Mouse (Mus musculus): ENCODE data around the gene Dhcr24.

Gene Dhcr24

DNA sequence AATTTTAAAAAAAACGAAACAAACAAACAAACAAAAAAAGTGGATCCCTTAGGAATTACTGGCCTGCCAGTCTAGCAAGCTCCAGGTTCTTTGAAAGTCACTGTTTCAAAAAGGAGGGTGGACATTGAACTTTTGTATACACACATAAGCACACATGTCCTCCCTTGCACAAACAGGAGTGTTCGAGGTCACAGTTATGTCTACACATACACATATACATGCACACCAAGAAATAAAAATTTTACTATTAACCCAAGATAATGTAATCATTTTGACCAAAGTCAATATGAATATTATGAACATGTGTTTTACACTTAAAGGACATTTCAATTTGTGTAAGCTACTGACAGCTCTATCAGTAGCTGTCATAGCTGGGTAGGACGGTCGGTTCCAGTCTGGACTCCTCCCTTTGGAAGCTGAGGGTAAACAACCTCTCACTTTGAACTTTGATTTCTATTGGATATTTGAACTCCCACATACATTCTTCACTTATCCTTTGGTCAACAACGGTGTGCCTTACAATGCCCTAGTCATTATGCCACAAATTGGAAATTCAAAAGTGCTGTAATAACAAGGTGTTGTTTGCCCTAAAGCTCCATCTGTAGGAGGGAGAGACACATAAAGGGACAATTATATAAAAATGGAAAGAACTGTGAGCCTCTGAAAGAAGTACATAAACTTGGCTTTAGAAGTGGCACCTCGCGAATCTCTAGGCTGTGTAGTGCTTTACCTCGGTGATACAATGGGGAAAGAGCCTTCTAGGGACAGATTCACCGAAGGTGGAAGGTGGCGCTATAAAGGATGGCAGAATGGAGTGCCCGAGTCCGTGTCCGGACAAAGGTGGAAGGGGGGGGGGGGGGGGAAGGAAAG is 1.3 kb upstream of the Dhcr24 start:
- no peak for DNase-seq (ENCODE audit: extremely low read depth, low read depth, low spot score)

DNA sequence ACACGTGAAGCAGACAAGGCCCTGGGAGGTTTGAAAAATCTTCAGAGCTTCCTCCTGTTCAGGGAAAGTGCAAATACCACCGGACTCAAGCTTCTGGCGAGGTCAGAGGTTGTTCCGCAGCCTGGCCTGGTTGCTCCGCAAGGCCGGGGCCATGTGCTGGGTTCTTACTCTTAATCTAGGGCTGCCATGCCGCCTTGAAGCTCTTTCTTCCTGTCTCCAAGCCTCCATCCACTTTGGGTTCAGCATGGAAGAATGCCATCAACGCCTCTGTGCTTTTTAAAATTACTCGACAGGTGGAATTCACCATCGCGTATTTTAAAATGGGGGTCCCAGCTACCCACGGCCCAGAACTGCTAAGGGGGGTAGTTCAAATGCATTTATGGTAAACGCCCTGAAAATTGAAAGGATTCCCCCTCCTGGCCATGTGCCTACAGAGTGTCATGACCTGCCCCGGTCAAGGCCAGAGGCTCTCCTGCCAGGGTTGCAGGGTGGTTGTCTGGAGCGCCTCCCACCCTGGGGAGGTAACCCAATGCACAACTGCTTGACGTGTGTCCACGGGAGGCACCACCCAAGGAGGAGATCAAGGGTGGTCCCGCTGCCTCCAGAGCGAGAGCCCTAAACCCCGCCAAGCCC is 509 bp upstream of the Dhcr24 start:
- DNase-seq (ENCODE audit: extremely low read depth, low read depth, low spot score): no peak

DNA sequence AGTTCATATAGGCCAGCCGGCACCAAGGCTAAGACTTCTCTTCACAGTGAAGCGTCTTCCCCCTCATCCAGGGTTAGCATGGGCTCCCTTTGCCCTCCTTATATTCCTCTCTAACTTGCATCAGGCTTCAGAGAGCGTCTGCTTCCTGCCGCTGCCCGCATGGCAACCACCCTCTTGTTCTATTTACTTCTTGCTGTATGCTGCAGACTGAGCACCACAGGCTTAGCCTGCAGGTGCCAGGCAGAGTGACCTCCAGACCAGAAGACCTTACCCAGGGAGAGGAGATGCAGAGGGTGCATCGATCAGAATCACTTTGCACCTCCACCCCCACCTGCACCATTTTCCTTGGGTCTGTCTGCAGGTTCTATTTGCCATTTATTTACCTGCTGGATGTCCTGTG is 1.2 kb downstream of the Dhcr24 start:
- no peak for DNase-seq (ENCODE audit: extremely low read depth, low read depth, low spot score)

DNA sequence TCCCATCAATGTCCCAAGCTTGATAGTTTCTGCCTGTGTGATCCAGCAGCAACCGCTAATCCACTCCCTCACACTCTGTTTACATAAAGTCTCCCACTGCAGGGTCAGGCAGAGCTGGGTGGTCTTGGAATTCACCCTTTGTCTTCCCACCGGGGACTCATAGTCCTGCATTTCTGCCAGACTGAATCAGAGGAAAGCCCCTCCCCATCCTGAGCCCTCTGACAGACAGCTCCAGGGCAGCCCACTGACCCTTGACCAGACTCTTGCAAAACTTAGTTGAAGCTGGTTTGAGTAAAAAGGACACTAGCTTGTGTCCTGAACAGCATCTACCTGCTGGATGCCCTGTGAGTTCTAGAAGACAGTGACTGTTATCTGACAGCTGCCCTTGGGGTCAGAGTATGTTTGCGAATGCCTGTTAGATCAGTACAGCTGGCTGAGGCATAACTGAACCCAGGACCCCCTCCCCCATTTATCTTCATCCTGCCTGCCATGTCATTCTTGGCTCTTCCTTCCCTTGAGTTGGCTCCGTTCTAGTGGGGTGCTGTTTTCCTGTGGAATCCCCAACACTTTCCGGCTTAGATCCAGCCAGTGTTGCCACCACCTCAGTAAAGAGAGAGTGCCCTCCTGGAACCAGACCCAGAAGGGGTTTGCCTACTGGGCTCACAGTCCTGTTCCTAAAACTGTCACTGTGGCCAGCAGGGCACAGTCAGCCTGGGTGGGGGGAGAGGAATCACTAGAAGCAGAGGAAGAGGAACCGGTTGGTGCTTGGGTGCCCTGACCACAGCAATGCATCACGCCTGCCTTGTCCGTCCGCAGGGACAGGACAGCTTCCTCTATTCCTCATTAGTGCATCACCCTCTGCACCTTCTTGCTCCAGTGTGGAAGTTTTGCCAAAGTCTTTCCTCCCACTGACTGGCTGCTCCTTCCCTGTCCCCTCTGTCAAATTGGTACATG is 2.3 kb downstream of the Dhcr24 start:
- no peak for DNase-seq (ENCODE audit: extremely low read depth, low read depth, low spot score)

DNA sequence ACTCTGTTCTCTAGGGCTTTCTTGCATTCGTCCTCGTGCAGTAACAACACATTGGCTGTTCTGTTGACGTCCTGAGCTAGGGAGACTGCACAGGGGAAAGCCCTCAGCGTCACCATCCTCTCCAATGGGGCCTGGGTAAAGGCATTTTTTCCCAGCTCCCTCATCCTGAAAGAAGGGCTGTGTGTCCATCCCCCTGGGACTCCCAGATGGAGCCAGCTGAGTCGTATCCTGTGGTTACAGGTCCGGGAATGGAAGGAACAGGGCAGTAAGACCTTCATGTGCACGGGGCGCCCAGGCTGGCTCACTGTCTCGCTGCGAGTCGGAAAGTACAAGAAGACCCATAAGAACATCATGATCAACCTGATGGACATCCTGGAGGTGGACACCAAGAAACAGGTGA is 3.3 kb downstream of the Dhcr24 start:
- DNase-seq (ENCODE audit: extremely low read depth, low read depth, low spot score): no peak

DNA sequence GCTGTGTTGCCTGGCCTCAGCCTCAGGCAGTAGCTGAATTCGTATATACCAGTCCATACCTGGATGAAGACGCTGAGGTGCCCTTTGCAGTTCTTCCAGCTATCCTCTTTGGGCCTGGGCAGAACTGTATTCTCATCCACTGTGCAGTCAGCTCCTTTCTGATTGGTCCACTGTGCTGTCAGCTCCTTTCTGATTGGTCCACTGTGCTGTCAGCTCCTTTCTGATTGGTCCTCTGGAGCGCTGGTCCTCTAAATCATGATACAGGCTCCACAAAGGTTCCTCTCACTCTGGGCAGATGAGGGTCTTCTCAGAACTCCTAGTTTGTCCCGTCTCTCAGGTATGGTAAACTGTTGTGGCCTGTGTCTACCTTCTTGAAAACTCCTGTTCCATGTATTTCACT is 8.8 kb downstream of the Dhcr24 start:
- DNase-seq (ENCODE audit: extremely low read depth, low read depth, low spot score): no peak

DNA sequence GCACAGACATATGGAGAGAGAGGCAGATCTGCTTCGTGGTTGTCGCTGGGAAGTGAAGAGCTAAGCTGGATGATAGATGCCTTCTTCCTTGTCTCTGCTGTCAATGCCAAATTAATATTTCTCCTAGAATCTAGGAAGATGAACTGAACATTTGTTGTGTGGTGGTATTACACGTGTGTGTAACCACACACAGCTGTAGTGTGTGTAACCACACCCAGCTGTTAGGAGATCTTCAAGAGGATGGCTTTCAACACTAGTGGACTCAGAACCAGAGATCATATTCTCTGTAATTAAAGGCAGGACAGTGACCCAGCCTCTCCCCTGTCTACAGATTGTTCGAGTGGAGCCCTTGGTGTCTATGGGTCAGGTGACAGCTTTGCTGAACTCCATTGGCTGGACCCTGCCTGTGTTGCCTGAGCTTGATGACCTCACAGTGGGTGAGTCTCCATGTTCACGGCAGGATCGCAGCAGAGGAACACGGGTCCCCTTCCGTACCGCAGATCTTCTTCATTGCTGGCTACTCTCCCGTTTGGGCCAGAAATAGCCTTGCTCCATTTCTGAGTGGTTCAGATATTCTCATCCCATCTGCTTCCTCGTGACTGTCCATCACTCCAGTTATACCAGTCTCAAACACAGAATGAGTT is 10.4 kb downstream of the Dhcr24 start:
- DNase-seq (ENCODE audit: extremely low read depth, low read depth, low spot score): no peak

DNA sequence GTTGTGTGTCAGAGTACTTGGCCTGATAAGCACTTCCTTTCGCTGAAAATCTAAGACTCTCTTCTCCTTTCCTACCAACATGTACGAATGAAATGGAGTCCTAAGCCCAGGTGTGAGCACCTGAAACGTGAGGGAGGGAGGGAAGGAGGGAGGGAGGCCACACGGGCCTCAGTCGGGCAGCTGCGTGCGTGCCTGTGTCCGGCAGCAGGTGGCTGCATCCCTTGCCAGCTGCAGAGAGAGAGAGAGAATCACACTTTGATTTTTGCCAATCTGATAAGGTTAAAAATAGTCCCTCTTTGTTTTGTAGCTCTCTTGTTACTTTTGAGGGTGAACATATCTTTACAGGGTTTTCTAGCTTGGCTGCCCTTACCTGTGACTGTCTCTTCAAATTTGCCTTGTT is 14.2 kb downstream of the Dhcr24 start:
- DNase-seq (ENCODE audit: extremely low read depth, low read depth, low spot score): no peak

DNA sequence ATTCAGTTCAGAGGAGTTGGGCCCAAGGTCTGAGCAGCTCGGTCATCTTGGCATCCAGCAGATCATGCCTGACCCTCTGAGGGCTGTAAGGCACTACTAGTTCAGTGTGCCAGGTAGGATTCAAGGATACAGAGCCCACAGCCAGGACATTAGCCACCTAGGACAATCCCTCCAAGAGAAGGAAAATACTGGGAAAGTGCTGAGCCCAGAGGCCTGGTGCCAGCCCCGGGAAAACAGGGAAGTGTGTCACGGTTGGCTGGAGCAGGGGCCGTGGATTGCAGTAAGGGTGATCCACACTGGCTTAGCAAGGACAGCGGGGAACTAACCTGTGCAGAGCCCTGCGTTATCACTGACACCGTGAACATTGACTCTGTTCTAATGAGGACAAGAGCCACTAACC is 16.7 kb downstream of the Dhcr24 start:
- no peak for DNase-seq (ENCODE audit: extremely low read depth, low read depth, low spot score)

DNA sequence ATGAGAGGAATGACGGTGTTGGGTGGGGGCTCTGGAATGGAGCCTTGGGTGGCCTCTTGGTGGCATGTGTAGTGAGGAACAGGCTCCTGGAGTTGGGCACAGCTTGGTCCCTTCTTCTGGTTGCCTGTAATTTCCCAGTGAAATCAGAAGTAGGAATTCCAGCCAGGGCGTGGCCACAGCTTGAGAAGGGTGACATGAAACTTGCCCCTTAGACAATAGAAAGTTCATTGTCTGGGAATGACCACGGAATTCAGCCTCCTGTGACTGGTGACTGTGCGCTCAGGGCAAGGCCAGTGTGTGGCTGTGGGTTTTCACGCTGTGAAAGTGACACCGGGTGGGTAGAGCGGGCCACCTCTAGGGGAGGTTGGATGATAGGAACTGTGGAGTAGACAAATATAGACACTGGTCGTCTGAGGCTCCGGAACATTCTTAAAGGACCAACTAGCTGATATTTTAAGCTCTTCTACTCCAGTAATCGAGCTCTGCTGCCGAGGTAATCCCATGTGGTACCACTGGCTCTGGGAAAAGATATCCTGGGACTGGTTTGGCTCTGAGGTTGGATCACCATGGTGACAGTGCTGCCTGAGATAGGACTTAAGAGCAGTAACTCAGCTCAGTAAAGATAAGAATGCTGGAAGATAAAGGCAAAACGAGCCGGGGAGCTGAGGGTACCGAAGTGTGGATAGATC is 20.5 kb downstream of the Dhcr24 start:
- no peak for DNase-seq (ENCODE audit: extremely low read depth, low read depth, low spot score)

DNA sequence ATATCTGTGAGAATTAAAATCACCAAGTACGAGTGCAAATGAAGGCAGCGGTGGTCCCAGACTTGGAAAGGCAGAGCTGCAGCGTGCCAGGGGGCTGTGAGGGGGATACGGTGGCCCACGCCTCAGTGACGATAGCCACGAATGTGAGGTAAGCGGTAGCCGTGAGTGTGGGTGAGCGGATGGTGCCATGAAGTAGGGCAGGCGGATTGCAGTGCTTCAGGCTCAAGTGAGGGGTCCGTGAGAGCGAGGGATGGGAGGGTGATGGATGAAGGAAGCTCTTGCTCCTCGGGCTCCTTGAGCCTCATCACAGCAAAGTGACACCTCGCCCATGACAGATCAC is 21.0 kb downstream of the Dhcr24 start:
- no peak for DNase-seq (ENCODE audit: extremely low read depth, low read depth, low spot score)

DNA sequence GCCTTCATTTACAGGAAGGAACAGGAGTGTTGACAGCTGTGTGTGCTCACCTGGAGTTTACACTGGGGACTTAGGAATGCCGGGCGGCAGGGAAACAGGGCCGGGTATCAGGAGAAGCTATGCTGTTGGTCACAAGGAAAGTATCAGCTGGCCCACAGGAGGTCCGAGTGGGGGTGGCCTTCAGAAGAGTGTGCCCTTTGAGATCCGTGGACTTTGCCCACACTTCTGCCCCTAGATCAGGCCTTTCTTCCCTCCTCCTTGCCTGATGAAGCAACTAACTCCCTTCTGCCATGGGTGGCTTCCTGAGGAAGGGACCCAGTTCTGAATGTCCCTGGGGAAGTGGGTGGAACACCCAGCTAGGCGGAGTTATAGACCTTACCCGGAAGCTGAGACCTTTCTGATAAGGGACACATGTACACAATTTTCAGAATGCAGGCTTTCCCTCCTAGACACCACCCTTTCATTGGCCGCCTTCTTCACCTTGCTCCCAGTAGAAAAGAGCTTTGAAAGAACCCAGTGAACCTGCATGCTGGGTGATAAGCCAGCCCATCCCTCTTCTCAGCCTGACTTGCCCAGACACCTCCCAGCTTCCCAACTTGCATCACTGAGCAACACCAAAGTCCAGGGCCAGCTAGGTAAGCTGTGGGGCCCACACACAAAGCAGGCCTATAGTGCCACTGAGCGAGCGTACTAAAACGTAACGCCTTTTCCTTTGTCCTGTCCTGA is 21.8 kb downstream of the Dhcr24 start:
- no peak for DNase-seq (ENCODE audit: extremely low read depth, low read depth, low spot score)

DNA sequence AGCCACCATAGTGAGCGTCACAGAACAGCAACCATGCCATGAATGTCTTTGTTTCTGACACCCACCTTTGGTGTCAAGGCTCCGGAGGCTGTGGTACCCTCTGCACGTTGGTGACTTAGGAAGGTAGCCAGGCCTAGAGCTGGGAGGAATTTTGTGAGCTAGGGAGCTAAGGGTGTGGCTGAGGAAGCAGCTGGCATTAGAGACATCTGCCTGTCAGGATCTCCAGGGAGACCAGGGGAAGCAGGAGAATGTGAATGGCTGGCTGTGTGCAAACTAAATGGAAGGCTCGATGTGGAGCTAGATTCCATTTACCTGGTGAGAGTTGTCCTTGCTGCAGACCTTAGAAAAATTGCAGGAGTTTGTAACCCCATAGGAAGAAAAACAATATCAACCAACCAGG is 23.8 kb downstream of the Dhcr24 start:
- no peak for DNase-seq (ENCODE audit: extremely low read depth, low read depth, low spot score)

DNA sequence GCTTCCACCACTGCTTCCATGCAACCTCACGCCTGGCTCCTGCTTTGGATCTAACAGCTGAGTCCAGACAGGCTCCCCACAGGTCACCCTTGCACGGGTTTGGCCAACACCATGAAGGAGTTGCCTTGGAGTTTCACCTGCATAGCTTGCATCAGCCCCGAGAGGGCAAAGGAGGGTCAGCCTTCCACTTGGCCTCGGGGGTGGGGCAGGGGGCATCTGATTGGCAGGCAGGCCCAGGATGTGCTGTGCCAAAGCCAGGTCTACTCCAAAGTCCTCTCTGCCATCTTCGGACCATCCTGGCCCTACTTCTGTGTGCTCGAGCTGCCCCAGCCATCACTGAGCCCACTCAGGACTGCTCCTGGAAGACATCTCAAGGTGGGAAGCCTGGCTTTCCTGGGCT is 26.2 kb downstream of the Dhcr24 start:
- no peak for DNase-seq (ENCODE audit: extremely low read depth, low read depth, low spot score)

DNA sequence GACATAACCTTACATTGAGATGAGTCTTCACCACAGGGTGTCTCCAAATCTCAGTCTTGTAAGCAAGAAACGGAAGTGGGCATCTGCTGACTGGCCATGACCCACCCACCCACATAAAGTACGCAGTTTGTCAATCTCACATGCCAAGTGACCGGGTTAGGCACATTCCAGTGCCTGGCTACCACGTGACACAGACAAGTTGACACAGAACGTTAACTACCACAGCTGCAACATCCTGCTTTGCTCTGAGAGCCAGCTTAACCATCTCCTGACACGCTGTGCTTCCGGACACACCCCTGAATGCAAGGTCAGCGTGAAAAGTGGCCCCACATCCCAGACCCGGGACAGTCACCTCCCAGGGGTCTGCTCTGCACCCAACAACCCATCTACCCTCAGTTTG is 29.3 kb downstream of the Dhcr24 start:
- peak; percentile 71 for DNase-seq (ENCODE audit: extremely low read depth, low read depth, low spot score)

DNA sequence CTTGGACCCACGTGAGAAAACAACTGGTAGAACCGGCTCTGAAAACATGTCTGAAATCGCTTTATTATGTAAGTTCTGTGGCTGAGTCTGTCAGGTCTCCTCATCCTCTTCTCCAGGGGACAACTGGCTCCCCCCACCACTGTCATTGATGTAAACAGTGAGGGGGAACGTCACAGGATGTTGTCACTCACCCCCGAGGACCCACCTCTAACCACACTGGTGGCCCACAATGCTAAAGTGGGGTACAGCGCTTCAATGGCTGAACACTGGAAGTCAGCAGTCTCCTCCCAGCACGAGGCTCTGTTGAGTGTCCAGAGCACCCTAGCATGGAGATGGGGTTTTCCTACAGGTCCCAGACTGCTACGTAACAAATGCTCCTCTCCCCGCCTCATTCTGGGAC is 30.0 kb downstream of the Dhcr24 start:
- DNase-seq (ENCODE audit: extremely low read depth, low read depth, low spot score): no peak

DNA sequence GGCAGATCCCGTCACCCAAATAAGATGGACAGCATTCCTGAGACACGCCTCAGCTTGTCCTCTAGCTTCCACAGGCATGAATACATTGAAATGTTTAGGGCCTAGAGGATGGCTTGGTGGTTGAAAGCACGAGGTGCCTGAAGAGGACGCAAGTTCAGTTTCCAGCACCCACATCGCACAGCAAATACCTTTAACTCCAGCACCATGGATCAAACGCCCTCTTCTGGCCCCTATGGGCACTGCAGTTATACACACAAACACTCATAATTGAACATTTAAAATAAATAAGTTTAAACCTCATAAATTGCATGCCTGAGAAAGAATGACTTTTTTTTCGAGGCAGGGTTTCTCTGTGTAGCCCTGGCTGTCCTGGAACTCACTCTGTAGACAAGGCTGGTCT is 32.8 kb downstream of the Dhcr24 start:
- no peak for DNase-seq (ENCODE audit: extremely low read depth, low read depth, low spot score)

DNA sequence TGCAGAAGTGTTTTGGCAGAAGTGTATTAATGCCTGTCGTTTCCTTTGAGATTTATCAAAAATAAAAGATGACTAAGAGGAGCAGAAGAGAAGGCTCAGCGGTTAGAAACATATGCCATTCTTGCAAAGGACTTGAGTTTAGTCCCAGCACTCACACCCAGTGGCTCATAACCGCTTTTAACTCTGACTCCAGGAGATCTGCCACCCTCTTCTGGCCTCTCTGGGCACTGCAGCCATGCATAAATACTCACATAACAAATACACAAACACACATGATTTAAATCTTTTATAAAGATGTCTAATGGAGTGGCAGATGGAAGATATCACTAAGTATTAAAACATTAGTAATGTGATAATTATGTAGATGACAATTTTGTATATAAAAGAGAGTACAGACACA is 35.4 kb downstream of the Dhcr24 start:
- DNase-seq (ENCODE audit: extremely low read depth, low read depth, low spot score): no peak

DNA sequence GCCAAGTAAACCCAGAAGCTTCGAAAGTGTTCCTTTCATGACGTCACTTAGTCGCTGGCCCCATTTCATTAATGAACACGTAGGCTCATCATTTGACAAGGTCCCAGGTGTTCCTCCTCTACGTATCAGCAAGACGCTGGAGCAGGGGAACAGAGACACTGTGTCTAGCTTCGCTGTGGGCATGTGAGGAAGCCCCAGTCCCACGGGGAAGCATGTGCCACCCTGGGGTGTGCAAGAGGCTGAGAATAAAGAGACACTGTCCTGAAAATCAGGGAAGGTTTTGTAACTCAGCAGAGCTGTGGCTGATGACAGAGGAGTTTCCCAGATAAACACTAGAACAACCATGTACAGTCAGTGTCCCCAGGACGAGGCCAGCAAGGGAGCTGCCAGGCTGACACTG is 36.2 kb downstream of the Dhcr24 start:
- DNase-seq (ENCODE audit: extremely low read depth, low read depth, low spot score): no peak

DNA sequence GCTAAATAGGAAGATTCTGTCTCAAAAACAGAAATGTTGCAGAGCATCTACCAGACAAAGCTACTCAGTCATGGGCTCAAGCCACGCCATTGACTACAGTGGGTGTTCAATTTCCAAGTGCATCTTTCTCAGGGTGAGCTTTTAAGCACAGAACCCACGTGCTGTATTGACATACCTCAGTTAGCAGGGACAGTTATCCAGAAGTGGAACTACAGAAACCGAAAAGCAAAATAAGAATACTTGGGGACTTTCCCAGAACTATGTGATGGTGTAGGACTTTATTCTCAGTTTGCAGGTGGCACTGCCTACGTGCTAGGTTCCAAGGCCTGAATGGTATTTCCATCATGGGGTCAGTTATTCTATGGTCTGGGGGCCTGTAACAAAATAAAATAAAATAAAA is 36.9 kb downstream of the Dhcr24 start:
- no peak for DNase-seq (ENCODE audit: extremely low read depth, low read depth, low spot score)

Measured in fat pad, adult 2 months (tissue).